Mouse (Mus musculus) spleen, postnatal 4 days (tissue): ENCODE measurements around the gene Als2.

Experiments
- DNase-seq, 2 experiments: peaks; one replicate each; pipeline ENCODE4 v3.0.0; 2022; ENCODE audit warnings: low spot score in 2 of 2

The Als2 gene

GRCm38 (mm10) chr1:59236856-59237441, at the start of gene Als2:
Gene Als2 (minus strand): TSS chr1:59237231.
- peak; percentile 99 to 100 for DNase-seq

DNA sequence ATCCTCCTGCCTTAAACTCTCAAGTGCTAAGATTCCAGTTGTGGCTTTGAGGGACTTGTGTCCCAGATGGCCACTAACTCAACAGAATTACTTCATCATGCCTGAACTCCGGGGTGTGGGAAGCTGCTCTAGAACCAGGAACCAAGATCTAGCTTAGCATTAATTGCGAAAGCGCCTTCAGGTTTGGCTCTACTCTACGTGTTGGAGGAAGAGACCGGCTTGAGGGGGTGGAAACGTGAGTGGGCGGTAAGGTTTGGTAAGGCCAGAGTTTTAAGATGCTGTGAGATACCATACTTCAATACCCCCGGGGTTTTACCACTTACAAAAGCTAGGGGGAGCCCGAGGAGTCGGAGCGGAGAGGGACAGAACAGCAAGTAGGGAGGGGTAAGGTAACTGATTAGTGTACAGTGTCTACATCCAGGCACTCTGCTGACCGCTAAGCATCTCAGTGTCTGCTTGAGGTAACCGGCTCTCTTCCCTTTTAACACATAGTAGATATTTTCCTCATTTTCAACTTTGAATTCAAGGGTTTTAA, 49.4 kb upstream of the Als2 start:
- DNase-seq, result no peak

- DNase-seq, result no peak
Observed at GRCm38 (mm10) chr1:59285880-59286279, 48.8 kb upstream of the Als2 start.

GRCm38 (mm10) chr1:59272189-59272588, 35.2 kb upstream of the Als2 start:
- no peak for DNase-seq

GRCm38 (mm10) chr1:59269951-59270689, 33.1 kb upstream of the Als2 start:
- no peak for DNase-seq

DNA sequence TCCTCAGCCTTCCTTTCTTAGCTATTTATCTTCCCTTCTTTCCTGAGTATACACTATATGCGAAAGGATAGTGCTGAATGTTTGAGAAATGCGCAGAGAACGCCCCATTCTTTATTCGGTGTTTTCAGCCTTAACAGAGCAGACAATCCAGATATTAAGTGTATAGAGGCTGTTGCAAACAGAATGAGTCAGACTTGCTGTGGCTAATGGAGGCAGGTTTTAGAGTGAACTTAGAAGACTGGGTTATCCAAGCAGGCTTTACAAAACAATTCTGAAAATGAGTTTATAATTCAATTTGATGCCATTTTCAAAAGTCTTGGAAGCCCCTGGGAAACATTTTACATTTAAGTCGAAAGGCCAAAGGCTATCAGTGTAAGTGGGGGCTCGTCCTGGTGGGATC, 32.4 kb upstream of the Als2 start:
- DNase-seq, result no peak

- DNase-seq, result no peak
Observed at GRCm38 (mm10) chr1:59268931-59269330, 31.9 kb upstream of the Als2 start.

GRCm38 (mm10) chr1:59257736-59258135, 20.7 kb upstream of the Als2 start:
- no peak for DNase-seq

DNA sequence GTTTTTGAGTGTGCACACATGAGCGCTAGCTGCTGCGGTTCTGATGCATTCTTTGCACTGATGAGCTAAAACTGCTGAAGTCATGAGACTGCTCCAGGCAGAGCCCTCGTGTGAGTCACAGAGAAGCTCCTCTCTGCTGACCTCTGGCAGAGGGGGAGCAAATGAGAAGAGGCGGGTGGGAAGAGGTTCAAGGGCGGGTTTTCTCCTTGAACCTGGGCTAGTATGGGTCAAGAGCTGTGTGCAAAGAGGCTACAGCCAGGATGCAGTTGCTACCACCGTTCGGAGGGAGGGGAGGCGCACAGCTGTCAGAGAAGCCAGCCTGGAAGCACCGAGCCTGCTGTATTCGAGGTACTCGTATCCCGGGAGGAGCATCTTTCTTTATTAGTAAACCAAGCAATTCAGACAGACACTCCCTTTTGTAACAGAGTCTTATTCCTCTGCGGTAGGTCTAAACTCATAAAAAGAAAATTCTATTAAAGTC, 19.8 kb upstream of the Als2 start, which contains the start of gene Cdk15:
Gene Cdk15, plus strand, starts transcription at position 156 of the 481 bp plus-strand sequence.
- no peak for DNase-seq

GRCm38 (mm10) chr1:59253301-59253909, 16.4 kb upstream of the Als2 start:
- DNase-seq, result no peak

DNA sequence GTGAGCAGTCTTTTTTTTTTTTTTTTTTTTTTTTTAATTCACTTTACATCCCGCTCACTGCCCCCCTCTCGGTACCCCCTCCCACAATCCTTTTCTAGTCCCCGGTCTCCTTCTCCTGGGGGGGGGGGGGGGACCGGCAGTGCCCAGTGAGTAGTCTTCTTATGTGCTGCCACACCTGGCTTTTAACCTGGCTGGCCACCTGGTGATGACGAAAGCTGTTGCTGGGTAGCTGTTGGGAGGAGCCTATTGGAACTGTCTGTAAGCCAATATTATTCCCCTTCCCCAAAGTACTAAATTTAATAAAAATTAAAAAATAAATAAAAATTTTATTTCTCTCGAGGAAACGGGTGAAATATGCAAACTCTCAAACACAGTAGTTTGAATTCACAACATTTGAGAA, 15.7 kb upstream of the Als2 start:
- DNase-seq, result no peak

GRCm38 (mm10) chr1:59247602-59248001, 10.6 kb upstream of the Als2 start:
- peak; percentile 18 to 71 for DNase-seq

GRCm38 (mm10) chr1:59243770-59244169, 6.7 kb upstream of the Als2 start:
- no peak for DNase-seq

DNA sequence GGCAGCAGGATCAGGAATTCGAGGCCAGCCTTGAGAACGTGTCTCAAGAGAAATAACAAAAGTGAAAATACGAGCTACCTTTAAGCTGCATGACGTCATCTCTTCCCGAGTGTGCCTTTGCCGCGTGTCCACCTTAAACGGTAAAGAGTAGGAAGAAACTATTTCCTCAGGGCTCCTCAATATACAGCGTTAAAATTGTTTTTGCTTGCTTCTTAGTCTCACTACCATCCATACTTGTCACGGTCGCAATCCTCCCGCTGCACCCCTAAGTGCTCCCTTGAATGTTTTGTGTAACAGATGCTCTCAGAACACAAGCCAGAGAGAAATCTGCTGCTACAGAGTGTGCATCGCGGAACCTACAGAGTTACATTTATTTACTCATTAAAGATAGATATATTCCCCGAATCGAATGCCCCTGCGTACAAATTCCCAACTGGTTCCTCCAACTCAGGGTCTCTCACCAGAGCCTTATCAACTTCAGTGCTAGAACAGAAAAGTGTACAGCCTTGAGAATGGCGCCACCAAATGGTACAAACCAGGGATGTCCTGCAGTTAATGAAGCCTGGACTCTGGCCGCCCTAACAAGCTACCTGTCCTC, 682 bp upstream of the Als2 start:
- DNase-seq, result peak; percentile 68 to 78

- no peak for DNase-seq
Observed at GRCm38 (mm10) chr1:59229187-59229586, 7.8 kb downstream of the Als2 start.

DNA sequence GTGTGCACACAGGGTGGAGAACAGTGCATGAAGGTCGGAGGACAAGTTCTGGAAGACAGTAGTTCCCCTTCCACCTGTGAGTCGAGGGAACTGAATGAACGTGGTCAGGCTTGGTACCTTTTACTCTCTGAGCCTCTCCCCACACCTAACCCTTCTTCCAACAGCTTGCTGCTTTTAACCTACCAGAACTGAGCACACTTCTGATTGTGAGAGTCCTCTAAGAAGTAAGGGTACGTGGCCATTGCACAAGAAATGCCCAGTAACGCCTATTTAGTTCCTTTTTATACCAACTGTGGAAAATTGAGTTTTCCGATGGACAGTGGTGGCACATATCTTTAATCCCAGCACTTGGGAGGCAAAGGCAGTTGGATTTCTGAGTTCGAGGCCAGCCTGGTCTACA, 8.5 kb downstream of the Als2 start:
- no peak for DNase-seq

DNA sequence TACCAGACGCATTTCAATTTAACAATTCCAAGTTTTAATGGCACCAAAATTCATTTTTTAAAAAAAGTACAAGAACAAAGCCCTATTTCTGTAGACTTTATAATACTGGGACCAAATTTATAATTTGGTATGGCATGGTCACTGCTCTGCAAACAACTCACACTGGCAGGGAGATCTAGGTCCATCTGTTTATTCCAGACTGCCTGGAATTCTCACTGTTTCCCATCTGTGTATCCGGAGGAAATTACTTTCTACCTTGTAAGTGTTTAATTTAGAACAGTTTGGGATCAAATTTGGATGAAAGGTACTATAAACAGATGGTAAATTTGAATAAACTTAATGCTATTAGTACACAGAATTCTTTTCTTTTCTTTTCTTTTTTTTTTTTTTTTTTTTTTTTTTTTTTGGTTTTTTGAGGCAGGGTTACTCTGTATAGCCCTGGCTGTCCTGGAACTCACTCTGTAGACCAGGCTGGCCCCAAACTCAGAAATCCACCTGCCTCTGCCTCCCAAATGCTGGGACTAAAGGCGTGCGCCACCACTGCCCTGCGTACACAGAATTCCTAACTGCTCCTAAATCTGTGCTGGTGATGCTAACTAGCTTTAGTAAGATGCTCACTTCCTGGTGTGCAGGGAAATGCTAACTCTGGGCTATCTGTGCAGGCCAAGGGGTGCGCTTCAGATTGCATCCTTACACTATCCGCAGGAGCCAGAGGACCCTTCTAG, 14.8 kb downstream of the Als2 start:
- DNase-seq, result no peak

GRCm38 (mm10) chr1:59221591-59221990, 15.4 kb downstream of the Als2 start:
- DNase-seq, result no peak

GRCm38 (mm10) chr1:59220371-59220770, 16.7 kb downstream of the Als2 start:
- DNase-seq, result no peak

- DNase-seq, result no peak
Observed at GRCm38 (mm10) chr1:59215446-59215845, 21.6 kb downstream of the Als2 start.

DNA sequence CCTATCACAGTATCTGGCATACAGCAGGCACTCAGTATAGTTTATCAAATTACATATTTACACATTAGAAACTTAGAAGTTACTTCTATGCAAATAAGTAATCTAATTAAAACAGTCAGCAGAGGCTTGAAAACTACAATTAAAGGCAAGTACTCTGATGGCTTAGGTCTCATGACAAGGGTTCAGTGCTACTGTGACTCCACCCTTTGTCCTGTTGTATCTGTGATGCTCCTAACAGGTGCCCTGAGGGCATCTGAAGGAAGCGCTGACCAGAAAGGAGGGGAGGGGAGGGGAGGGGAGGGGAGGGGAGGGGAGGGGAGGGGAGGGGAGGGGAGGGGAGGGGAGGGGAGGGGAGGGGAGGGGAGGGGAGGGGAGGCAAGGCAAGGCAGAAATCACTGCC, 24.1 kb downstream of the Als2 start:
- DNase-seq, result no peak
